Mouse (Mus musculus): ENCODE results near the gene Tlk1.

Tlk1 gene

DNA sequence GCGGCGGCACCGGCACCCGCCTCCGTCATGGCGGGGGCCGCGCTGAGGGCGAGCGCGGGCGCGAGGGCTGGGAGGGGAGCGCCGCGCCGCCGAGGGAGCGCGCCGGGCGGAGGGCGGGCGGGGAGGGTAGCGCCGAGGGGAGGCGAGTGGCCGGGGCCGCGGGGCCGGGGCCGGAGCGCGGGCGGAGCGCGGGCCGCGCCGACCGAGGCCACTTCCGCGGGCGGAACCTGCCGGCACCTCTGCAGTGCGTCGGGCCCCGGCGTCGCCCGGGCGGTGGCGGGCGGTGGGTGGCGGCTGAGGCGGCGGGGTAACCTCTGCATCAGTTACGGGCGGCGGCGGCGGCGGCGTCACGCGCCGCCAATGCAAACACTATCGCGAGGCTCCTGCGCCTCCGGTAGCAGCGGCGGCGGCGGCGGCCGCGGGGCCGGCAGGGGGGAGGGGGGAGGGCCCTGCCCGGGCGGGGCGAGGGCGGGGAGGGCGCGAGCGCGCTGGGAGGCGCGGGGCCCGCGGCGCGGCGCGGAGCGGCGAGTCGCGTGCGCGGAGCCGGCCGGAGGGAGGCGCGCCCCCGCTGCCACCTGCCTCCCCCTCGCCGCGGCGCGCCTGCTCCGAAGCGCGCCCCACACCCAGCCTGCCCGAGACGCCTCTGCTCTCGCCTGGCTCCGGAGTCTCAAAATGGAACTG lies at the start of gene Tlk1:
Gene Tlk1 (minus strand): TSS at position 358 of the 681 bp plus-strand sequence.
- peak; percentile 68 for DNase-seq (ENCODE audit: low spot score)

DNA sequence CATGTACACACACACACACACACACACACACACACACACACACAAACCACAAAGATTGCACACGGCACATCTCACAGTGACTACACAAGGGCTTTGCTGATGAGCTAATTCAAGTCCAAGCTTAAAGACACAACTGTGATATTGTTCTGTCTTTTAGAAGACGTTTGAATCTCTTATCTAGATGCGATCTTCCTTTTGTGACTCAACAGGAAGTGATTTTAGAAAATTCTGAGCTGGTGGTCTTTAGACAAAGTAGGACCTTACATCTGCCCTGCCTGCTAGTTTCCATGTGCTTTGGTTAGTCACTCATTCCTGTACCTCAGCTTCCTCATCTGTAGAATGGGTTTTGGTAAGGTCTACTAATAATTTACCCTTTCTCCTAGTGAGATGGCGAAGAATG lies 49.6 kb upstream of the Tlk1 start:
- DNase-seq (ENCODE audit: low spot score): no peak

DNA sequence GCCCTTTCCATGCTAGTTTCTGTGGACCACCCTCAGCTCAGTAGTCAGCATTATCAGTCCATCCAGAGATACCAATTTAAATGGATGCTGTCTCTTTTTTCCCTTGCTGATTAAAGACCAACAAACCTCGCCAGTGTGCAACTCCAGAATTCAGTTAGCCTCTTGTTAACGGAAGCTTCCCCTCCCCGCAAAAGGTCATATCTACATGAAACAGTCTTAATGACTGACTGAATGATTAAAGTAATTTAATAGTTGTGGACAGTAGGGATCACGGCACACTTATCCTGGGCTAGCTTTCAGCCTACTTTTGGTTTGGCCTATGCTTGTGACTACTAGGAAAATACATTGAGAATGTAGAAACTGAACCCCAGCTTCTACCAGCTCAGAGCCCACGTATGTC lies 47.6 kb upstream of the Tlk1 start:
- DNase-seq (ENCODE audit: low spot score): no peak

DNA sequence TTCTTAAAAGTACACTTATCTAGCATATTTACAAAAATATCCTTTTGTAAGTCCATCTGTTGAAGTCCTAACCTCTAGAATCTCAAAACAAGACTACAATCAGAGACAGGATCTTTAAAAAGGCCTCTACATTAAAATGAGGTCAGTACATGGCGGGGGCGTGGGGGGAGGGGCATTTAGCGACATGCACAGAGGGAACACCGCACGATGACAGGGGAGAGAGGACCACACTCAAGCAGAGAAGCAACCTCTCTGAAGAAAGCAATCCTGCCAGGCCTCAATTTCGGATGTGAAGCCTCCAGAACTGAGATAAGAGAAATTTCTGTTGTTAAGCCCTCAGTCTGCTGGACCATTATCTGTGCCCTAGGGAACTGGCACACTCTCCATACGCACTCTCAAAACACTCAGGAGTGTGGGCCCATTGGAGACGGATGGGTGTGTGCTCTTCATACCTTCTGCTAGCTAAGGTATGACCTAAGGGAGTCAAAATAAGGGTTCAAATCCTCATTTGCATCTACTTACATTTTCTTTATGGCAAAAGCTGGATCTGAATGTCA lies 46.0 kb upstream of the Tlk1 start:
- no peak for DNase-seq (ENCODE audit: low spot score)

DNA sequence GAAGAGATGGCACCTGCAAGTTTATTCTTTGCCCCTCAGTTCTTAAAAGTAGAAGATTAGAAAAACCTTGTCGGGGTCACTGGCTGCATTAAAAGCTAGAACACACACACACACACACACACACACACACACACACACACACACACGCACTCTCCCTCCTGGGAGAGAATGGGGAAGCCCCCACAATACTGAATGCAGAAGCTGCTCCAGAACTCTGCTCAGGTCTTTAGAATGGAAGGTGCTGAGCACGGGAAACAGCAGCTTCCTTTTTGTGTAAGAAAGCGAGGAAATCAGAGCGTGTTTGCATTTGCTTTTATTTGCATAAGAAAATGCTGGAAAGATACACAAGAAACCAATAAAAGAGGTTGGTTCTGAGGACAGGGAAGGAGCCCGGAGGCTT lies 45.3 kb upstream of the Tlk1 start:
- DNase-seq (ENCODE audit: low spot score): no peak

DNA sequence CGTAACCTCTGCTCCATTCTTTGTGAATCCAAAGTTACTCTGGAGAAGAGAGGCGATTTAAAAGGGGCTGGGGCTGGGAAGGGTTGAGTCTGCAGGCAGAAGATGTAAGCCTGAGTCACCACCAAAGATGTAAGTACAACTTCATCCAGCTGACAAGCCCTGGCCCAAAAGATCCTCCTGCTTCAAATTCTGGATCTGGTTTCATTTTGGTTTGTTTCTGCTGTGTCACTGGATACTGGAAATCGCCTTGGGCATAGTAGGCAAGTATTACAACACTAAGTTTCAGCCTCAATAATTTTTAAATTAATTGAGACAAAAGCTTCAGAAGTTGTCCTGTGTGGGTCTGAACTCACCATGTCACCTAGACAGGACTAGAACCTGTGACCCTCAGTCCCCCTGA lies 43.6 kb upstream of the Tlk1 start:
- DNase-seq (ENCODE audit: low spot score): no peak

DNA sequence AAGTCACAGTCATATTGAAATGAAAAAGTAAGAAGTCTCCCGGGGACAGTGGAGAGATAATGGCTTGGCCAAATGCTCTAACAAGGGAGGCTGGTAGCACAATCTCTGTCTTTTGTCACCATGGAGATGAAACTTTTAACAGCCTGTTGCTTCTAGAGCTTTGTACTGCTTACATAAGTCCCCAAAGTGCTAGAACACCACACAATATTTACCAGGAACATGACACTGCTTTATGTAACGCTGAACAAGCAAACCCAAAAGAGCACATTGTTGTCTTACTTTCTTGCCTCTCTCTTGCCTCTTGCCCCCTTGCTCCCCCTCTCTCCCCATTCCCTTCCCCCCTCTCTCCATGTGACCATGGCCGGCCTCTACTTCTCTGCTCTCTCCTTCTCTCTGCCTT lies 41.7 kb upstream of the Tlk1 start:
- DNase-seq (ENCODE audit: low spot score): no peak

GRCm38 (mm10) chr2:70862881-70863280 lies 37.4 kb upstream of the Tlk1 start:
- DNase-seq (ENCODE audit: low spot score): no peak

GRCm38 (mm10) chr2:70859740-70860139 lies 34.2 kb upstream of the Tlk1 start:
- DNase-seq (ENCODE audit: low spot score): no peak

DNA sequence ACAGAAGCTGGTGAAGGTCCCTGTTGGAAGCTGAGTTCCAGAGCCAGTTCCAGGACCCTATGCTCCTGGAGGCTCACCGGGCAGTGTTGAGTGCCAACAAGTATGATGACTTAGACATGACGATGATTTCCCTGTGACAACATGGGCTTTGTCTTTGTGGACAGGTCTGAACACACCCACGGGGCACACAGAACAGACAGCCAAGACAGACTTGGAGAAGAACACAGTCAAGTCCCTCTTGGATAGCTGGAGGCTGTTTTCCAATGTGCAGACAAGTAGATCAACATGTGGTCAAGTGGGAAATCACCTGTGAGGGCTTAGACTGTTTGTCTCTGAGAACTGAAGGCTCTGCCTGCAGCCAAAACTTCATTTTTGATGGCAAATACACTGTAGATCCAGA lies 31.4 kb upstream of the Tlk1 start:
- DNase-seq (ENCODE audit: low spot score): no peak

DNA sequence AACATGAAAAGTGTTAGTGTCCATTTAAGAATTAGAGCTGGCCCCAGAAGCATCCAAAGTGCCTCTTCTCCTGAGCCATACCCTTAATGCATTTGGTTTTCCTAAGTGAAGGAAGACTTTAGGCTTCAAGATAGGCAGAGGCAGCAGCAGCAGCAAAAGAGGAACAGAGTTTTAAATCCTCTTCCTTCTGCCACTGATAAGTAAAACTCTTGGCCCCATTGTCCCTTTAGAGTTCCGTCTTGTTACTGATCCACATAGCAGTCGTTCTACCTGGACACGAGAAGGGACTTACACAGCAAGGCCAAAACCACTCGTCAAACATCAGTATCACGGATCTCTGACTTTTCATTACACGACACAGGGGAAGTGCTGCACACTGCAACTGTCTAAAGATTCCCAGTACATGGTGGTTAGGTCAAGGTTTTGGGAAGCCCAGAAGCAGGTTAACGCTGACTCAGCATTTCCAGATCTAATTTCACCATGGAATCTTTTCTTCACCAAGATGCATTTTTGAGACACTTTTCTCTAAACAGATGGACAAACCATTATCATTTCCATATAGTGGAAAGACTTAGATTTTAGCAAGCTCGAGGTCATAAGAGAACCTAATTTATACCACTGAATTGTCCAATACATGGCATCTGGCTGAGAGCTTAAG lies 28.8 kb upstream of the Tlk1 start:
- no peak for DNase-seq (ENCODE audit: low spot score)

DNA sequence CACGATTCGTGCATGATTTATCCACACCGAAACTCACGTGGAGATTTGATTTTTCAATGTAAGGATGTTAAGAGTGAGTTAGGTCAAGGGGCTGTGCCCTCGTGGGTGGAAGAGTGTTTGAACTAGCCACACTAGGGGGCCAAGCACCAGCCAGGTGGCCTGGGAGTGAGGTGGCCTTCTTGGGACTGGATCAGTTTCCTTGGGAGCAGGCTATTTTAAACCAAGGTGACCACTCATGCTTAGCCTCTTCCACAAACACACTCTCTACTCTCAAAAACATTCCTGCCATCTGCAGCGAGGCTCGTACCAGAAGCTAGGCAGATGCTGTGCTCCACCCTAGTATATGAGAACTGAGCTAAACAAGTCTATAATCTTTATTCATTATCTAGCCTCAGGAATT lies 27.8 kb upstream of the Tlk1 start:
- no peak for DNase-seq (ENCODE audit: low spot score)

- no peak for DNase-seq (ENCODE audit: low spot score)
These were observed 27.3 kb upstream of the Tlk1 start for GRCm38 (mm10) chr2:70852796-70853221.

GRCm38 (mm10) chr2:70852186-70852795 lies 26.8 kb upstream of the Tlk1 start:
- no peak for DNase-seq (ENCODE audit: low spot score)

DNA sequence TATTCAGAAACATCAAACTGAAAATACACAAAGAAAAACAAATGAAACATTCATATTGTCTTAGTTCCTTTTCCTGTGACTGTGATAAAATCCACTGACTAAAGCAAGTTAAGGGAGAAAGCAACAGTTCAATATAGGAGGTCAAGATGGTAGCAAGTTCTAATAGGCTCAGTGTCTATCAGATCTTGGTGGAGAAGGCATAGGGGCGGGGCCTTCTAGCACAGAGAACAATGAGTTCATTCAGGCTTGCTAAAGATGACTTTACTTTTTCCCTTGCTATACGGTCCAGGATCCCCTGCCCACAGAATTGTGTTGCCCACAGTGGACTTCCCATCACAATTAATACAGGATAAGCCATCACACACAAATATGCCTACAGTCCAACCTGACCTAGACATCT lies 20.3 kb upstream of the Tlk1 start:
- DNase-seq (ENCODE audit: low spot score): no peak

DNA sequence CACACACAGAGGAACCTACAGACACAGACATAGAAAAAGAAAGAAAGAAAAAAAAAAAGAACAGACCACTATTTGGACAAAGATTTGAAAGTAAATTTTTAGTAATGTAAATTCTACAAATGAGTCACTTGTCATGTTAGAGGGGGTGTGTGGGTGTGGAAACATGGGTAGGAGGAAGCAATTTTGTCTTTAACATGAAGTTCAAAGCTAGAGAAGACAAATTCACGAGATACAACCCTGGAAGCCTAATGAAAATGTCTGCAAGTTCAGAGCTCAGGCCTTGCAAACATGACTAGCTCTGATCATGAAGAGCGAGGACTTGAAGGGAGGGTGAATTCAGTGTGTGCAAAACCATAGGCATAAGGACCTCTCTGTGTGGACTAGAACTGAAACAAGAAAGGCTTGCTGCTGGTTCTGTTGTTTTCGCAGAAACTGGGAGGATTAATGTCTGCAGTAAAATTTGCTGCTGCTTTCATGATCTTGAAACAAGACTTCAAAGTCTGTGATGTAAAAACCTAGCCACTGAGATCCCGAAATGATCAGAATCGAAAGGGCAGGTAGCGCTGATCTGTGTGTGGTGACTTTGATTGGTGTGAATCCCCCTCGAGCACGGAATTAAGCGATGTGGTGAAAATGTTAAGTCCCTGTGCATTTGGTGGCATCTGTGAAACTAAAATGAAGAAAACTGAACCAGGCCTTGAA lies 19.3 kb upstream of the Tlk1 start:
- no peak for DNase-seq (ENCODE audit: low spot score)

GRCm38 (mm10) chr2:70842049-70842618 lies 16.6 kb upstream of the Tlk1 start:
- DNase-seq (ENCODE audit: low spot score): no peak

DNA sequence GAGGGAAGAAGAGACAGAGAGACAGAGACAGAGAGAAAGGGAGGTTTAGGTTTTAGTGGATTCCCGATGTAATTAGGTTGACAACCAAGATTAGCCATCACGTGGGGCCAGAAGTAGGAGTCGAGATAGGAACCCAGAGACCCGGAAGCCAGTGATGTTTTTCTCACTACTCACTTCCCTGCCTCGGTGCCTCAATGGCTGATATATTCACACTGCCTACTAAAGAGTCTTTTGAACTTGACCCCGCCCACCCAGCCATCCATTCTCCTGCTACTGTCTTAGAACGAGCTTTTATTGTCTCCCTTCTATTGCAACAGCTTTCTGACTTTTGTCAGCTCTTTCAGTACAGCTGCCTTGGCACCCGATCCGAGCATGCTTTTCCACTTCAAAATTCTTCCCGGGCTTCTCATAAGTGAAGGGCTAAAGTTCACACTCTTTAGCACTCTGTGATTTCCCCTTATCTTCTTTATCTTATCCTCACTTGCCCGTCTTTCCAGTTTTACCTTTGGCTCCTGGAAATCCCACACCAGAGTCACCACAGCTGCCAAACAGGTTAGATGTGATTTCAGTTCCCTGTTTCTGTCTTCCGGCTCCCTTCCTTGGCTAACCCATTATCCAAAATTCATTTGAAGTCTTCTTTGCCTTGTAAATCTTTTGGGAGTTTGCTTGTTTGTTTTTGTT lies 13.1 kb upstream of the Tlk1 start:
- DNase-seq (ENCODE audit: low spot score): peak; percentile 7

DNA sequence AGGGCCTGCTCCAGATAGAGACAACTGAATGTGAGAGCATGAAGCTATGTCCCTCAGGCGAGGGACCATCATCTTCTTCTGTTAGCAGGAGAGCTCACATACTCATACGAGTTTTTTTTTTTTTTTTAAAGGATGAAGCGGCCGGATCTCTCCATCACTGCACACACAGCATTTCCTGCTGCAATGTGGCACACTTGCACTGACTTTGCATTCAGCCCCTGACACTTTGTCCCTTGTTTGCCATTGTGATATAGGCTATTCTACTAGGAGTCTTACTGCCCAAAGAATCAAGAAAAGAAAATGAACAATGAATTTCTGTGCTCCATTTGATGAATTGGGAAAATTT lies 10.8 kb upstream of the Tlk1 start:
- DNase-seq (ENCODE audit: low spot score): no peak

DNA sequence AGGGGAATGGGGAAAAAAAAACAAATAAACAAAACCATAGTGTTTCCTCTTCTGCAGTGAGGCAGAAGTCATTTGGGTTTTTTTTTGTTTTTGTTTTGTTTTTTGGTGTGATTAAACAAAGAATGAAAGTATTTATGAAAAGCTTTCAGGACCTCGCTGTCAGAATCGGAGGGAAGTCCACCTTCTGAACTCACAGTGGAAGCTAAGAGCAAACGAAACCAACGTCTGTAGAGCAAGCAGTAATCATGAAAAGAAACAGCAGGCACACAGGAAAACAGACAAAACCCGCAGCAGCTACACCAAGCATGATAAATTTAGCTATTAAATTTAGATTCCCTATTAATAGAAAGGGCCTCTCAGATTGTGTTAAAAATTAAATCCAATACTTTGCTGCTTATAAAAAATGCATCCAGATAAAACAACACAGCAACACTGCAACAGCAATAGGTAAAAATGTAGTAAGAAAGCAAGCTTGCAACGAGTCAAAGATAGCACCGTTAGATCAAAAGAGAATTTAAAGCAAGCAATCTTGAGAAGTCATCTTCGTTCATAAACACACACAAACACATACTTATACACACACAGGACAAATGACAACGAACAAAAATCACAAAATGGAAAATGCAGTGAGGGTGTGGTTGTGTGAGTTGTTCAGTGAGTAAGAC lies 10.2 kb upstream of the Tlk1 start:
- no peak for DNase-seq (ENCODE audit: low spot score)

DNA sequence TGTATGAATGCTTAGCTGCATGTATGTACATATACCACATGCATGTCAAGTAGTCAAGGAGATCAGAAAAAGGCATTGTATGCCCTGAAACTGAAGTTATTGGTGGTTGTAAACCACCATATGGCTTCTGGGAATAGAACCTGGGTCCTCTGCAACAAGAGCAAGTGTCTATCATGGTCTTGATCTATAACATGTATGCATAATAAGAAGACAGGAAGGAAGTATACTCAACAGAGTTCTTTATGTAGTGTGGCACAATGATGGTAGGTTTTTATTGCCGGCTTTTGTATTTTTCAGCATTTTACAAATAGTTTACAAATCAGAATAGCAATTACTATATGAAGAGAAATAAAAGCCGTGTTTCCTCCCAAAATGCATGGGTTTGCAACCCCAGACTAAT lies 9.7 kb upstream of the Tlk1 start:
- DNase-seq (ENCODE audit: low spot score): no peak
